Mouse (Mus musculus) regulatory T cell (primary cell): Measurements from ENCODE around the gene Gm3115.
"Not testable (repeated sequence)": the region's sequence is repeated elsewhere in the genome, so short reads cannot be mapped to it uniquely, and the experiment has no call there.

ENCODE experiments used
- in situ Hi-C: fragments of 300-600 bp; cut with MboI, MseI; formaldehyde crosslinking; loops from one replicate; pipeline ENCODE4 v1.15.1; 2025; ENCODE audit warnings: high pct_unique_total_duplicates

Gene Gm3115

DNA sequence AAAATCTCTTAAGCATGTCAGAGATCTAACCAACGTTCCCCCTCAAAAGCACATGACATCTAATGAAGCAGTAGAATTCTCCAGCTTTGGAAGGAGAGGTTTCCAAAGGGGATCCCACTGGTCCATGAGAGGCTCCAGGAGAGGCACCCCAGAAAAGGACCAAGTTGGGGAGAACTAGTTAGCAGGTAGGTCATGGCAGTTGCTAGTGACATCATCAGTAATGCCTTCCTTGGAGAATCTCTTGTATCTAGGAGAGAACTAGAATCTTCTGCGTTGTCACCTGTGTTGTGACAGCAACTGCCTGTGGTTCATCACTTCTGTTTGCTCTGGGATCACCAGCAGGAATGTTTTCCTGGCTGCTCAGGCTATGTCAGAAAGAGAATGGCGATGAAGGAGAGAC, at the start of gene Gm3115:
TSS of gene Gm3115 (plus strand) at position 301 of the 400 bp plus-strand sequence.
- in situ Hi-C loops: not testable (repeated sequence)

DNA sequence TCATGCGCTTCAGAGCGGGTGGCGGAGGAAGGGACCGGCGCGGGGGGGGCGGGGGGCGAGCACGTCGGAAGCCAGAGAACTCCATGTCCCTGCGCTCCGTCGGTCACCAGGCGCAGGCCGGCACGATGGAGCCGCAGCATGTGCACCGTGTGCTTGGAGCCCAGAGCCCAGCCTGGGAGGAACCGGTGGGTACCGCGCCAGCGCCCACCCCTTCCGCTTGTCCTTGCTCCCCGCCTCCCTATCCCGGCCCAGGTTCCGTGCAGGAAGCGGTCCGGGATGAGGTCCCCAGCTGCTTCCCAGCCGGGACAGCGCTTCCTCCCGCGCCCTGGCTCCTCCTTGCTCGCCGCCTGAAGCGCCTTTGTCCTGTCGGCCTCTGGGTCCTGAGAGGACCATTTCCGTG, 26.5 kb downstream of the Gm3115 start, which contains the start of gene Gm8108:
TSS of gene Gm8108 (plus strand) at position 101 of the 400 bp plus-strand sequence.
- in situ Hi-C loops: not testable (repeated sequence)

DNA sequence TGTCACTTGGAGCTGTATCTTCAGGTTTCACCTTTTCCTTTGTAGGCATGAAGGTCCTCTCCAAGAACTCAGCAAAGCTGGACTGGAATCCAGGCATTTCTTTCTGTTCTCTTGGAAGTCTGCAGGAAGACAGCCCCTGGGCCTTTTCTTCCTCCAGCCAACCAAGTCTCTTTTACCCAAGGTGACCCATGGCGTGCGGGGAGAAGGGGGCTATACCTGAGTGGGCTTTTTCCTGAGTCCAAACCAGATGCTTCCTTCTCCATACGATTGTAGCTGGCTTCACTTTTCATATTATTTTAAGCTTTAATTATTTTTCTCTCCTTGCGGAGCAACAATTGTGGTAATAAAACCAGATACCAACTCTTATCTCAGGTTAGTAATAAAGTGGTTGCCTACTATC, 57.7 kb downstream of the Gm3115 start:
- in situ Hi-C loops: loop anchor here (10.0 kb wide), 1 partner anchor 223 kb away; no protein-coding TSS in a partner anchor
